Mouse (Mus musculus) olfactory bulb, adult 2 months (tissue): ENCODE data around the gene Bcor.

Experiments
- CTCF ChIP-seq: fragments of 200-500 bp; IDR thresholded peaks from 2 replicates; pipeline ENCODE4 v1.5.1; 2012; ENCODE audit warnings: low read depth, mild to moderate bottlenecking, low read length, moderate library complexity; ENCODE audit not compliant: insufficient read depth
- POLR2A ChIP-seq: fragments of 200-500 bp; IDR thresholded peaks from 2 replicates; pipeline ENCODE4 v1.6.1; 2012; ENCODE audit warnings: mild to moderate bottlenecking, low read depth, low read length, moderate library complexity; ENCODE audit not compliant: insufficient read depth

- TF ChIP-seq POLR2A (no peak), CTCF (no peak)
These were observed 66.8 kb downstream of the Bcor start for GRCm38 (mm10) chrX:12093371-12093770.
